Mouse (Mus musculus) liver, postnatal 0 days (tissue): Measurements from ENCODE around the gene Ttpal. TPM values are rescaled to one million over a fixed set of nuclear protein-coding genes. Genes with fewer than 3 reads are reported as not detected.

Source experiments
- ATAC-seq: fragments of 200-750 bp; cut with Nextera tagmentation; 2 replicates; pipeline ENCODE4 v1.8.0; 2017; ENCODE audit warnings: mild to moderate bottlenecking, moderate library complexity
- DNase-seq: peaks from one replicate; pipeline ENCODE4 v3.0.0-alpha.2; 2016
- H3K27ac ChIP-seq: fragments of 300-500 bp; sonication (generic); 2 replicates; pipeline ENCODE4 v1.5.1; 2014; ENCODE audit warnings: antibody characterized with exemption, moderate library complexity, mild to moderate bottlenecking, low read depth
- H3K27me3 ChIP-seq: fragments of 300-500 bp; sonication (generic); 2 replicates; pipeline ENCODE4 v1.6.1; 2014; ENCODE audit warnings: low read length, control low read depth, mixed read lengths; ENCODE audit not compliant: insufficient read depth
- H3K36me3 ChIP-seq: fragments of 300-500 bp; sonication (generic); replicated peaks from 2 replicates; pipeline ENCODE4 v1.6.1; 2014; ENCODE audit warnings: mild to moderate bottlenecking, control low read depth, low read length, moderate library complexity, mixed read lengths; ENCODE audit not compliant: insufficient read depth
- H3K4me1 ChIP-seq: fragments of 300-500 bp; sonication (generic); 2 replicates; pipeline ENCODE4 v1.6.1; 2014; ENCODE audit warnings: antibody characterized with exemption, mild to moderate bottlenecking, control low read depth; ENCODE audit not compliant: insufficient read depth
- H3K4me2 ChIP-seq: fragments of 300-500 bp; sonication (generic); 2 replicates; pipeline ENCODE4 v1.6.1; 2014; ENCODE audit warnings: low read depth, mild to moderate bottlenecking, low read length, moderate library complexity, mixed read lengths
- H3K4me3 ChIP-seq: fragments of 300-500 bp; sonication (generic); 2 replicates; pipeline ENCODE4 v1.5.1; 2014; ENCODE audit warnings: low read depth, low read length
- H3K9ac ChIP-seq: fragments of 300-500 bp; sonication (generic); replicated peaks from 2 replicates; pipeline ENCODE4 v1.6.1; 2014; ENCODE audit warnings: mild to moderate bottlenecking, moderate library complexity
- H3K9me3 ChIP-seq: fragments of 300-500 bp; sonication (generic); 2 replicates; pipeline ENCODE4 v1.6.1; 2016; ENCODE audit warnings: mild to moderate bottlenecking, control low read depth, low read length, mixed read lengths
- CTCF ChIP-seq: sonication (generic); IDR thresholded peaks from 2 replicates; pipeline ENCODE4 v1.5.1; 2016; ENCODE audit warnings: antibody characterized with exemption, low read depth
- EP300 ChIP-seq: IDR thresholded peaks from 2 replicates; pipeline ENCODE4 v1.6.1; 2016; ENCODE audit warnings: antibody characterized with exemption, low read depth, mild to moderate bottlenecking
- WGBS: fragments of 180-500 bp; shearing (Covaris S2); extraction: QIAGEN DNeasy Blood & Tissue Kit; methylation state at CpG from one replicate; pipeline ENCODE4 v1.1.7; 2014; ENCODE audit not compliant: insufficient replicate concordance; 5-methylcytosine and 5-hydroxymethylcytosine counted together
- polyA plus RNA-seq: library from polyadenylated mRNA; unstranded; fragments of >200 nt; fragmentation: Nextera tagmentation; extraction: Ambion mirVana; gene quantifications from 2 replicates; pipeline ENCODE4 v1.2.1, GENCODE M21; 2015

The Ttpal gene
- polyA plus RNA-seq, 1 experiment from 2014 or later: 9.5 TPM

DNA sequence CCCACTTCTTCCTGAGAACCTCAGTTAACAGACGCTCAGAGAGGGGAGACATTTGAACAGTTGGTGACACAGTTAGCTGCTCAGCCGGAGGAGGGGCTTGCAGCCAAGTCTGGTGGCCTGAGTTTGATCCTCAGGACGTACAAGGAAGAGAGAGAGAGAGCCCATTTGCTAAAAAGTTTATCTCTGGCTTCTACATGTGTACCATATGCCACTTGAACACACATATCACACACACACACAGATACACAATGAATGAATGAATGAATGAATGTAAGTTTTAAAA is 5.3 kb upstream of the Ttpal start:
- 25% methylated on average over 3 of the region's 3 CpGs for WGBS
- H3K9ac ChIP-seq: 0 out of 2 replicates have a peak overlapping the region, but pooled peaks have one; percentile 6
- ATAC-seq (no peak), DNase-seq (no peak)
- no peaks in the 10 kb centered on the region for H3K36me3 ChIP-seq
- H3K27ac ChIP-seq: peak overlapping the region; percentile 95
- H3K4me3 ChIP-seq: no peak overlapping the region
- H3K9me3 ChIP-seq: no peaks in the 10 kb centered on the region
- no peaks in the 10 kb centered on the region for H3K27me3 ChIP-seq
- TF ChIP-seq CTCF: no peak
- TF ChIP-seq EP300: no peak
- H3K4me1 ChIP-seq: peaks cover 36% of the 10 kb centered on the region
- H3K4me2 ChIP-seq: no peak overlapping the region

DNA sequence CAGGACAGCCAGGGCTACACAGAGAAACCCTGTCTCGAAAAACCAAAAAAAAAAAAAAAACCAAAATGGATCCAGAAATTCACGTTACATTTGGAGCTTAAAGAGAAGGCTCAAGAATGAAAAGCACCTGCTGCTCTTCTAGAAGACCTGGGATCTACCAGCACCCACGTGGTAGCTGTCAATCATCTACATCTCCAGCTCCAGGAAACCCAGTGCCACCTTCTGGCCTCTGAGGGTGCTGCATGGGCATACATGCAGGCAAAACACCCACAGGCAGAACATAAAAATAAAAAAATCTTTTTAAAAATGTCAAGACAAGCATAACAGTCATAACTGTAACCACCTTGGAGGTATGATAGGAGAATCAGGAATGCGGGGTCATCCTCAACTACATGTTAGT is 4.5 kb upstream of the Ttpal start:
- DNase-seq (peak; percentile 82), ATAC-seq (no peak)
- Histone ChIP-seq H3K4me2 (no peak overlapping the region), H3K9ac (no peak overlapping the region), H3K4me1 (peaks cover 40% of the 10 kb centered on the region), H3K27ac (peak overlapping the region; percentile 95), H3K27me3 (no peaks in the 10 kb centered on the region), H3K9me3 (no peaks in the 10 kb centered on the region), H3K36me3 (no peaks in the 10 kb centered on the region), H3K4me3 (no peak overlapping the region)
- 51% methylated on average over 4 of the region's 4 CpGs for WGBS
- TF ChIP-seq CTCF (peak; percentile 80), EP300 (no peak)

DNA sequence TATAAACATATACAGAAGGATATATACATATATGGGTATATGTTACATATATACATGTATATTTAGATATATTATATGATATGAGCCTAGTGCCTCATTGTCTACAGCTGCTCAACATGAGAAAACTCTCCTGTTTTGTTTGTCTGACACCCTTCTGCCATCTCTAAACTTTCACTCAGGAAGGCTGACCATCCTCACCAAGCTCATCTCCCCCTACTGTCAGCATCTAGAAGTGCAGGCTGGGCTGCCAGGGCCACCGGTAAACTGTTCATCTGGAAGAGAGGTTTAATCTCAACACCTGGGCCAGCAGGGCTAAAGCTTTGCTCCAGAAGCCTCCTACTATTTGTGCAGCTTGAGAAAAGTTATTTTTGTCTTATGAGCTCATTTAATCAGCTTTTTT is 2.9 kb upstream of the Ttpal start:
- Histone ChIP-seq H3K27me3 (no peaks in the 10 kb centered on the region), H3K4me1 (peaks cover 43% of the 10 kb centered on the region), H3K9me3 (no peaks in the 10 kb centered on the region), H3K36me3 (no peaks in the 10 kb centered on the region), H3K4me2 (no peak overlapping the region), H3K4me3 (no peak overlapping the region), H3K27ac (no peak overlapping the region), H3K9ac (no peak overlapping the region)
- TF ChIP-seq EP300 (no peak), CTCF (peak; percentile 93)
- ATAC-seq (no peak), DNase-seq (peak; percentile 83)
- whole genome bisulfite sequencing: 3% methylated on average over 1 of the region's 1 CpGs

DNA sequence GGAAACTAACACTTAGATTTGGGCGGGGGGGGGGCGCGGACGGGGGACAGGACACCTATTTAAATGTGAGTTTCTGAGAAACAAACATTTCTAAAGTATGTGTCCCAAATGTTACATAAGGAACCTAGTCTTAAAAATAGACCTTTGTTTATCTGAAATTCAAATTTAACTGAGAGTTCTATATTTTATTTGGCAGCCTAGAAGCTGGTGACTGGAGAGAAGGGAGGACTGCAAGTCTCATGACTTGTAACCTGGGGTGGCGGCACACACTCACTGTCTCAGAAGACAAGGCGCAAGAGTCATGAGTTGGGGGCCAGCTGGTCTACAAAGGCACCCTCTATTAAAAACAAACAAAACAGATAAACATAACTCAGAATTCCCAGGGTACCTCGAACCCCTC is 1.0 kb upstream of the Ttpal start:
- Histone ChIP-seq H3K36me3 (no peaks in the 10 kb centered on the region), H3K4me2 (no peak overlapping the region), H3K9ac (no peak overlapping the region), H3K27me3 (no peaks in the 10 kb centered on the region), H3K4me1 (peaks cover 34% of the 10 kb centered on the region), H3K4me3 (no peak overlapping the region), H3K9me3 (no peaks in the 10 kb centered on the region), H3K27ac (peak overlapping the region; percentile 94; the same call in 1 of the 2 replicates)
- TF ChIP-seq CTCF: no peak
- no peak for TF ChIP-seq EP300
- DNase-seq (no peak), ATAC-seq (no peak)
- WGBS: 86% methylated on average over 7 of the region's 7 CpGs

DNA sequence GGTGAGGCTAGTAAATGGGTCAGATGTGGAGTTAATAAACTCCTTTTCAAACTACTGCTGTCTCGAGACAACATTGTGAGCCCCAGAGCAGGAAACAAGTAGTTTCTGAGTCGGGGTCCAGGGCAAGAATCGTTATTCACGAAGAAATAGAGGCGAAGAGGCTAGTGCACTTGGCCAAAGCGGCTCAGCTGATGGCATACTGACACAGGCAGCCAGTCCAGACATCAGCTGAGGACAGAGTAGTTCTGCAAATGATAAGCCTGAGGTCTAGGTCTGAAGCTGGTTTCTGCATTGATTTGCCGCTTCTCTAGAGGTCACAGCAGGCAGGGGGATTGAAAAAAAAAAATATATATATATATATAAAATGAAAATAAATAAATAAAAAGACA is 408 bp upstream of the Ttpal start:
- Histone ChIP-seq H3K4me1 (peaks cover 29% of the 10 kb centered on the region), H3K4me2 (peak overlapping the region; percentile 97), H3K27ac (peak overlapping the region; percentile 94), H3K9ac (no peak overlapping the region), H3K4me3 (peak overlapping the region; percentile 94), H3K36me3 (no peaks in the 10 kb centered on the region), H3K9me3 (no peaks in the 10 kb centered on the region), H3K27me3 (no peaks in the 10 kb centered on the region)
- TF ChIP-seq CTCF (no peak), EP300 (no peak)
- peak; percentile 3; the same call in 1 of the 2 replicates for ATAC-seq
- 58% methylated on average over 7 of the region's 7 CpGs for WGBS
- no peak for DNase-seq

DNA sequence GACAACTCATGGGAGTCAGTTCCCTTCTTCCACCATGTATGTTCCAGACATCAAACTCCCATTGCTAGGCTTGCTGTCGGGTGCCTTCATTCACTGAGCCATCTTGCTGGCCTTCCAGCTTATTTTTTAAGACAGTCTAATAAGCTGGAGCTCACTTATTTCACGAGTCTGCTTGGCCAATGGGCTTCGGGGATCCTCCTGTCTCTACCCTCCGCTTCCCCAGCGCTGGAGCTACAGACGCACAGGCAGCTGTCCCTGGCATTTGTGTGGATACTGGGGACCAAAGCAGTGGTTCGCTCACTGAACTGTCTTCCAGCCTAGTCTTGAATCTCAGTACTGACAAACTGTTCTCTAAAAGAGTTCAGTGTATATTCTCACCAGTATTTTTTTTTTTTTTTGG is 4.0 kb downstream of the Ttpal start:
- Histone ChIP-seq H3K36me3 (peaks cover 15% of the 10 kb centered on the region), H3K27me3 (no peaks in the 10 kb centered on the region), H3K4me3 (no peak overlapping the region), H3K9me3 (no peaks in the 10 kb centered on the region), H3K4me2 (no peak overlapping the region), H3K27ac (no peak overlapping the region), H3K4me1 (peaks cover 15% of the 10 kb centered on the region), H3K9ac (no peak overlapping the region)
- no peak for TF ChIP-seq EP300
- DNase-seq: no peak
- ATAC-seq: no peak
- 86% methylated on average over 7 of the region's 7 CpGs for WGBS

DNA sequence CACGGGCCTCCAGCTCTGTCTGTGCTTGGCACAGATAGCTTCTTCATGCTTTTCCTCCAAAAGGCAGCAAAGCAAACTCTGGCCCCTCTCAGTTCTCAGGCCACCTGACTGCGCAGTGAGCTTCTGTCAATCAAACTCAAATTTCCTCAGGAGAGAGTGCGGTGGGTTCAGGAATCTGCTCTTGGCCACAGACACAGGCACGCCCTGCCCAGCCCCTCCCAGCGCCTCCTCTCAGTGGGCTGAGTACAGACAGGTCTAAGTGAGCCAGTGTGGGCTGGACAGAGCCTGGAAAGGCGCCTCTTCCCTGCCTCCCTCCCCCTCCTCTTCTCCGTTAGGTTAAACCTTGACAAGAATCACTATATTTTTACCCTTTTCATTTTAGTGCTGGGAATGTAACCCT is 5.9 kb downstream of the Ttpal start:
- Histone ChIP-seq H3K4me2 (no peak overlapping the region), H3K4me1 (peaks cover 4% of the 10 kb centered on the region; the same call in 1 of the 2 replicates), H3K27me3 (no peaks in the 10 kb centered on the region), H3K27ac (no peak overlapping the region), H3K4me3 (no peak overlapping the region), H3K36me3 (peaks cover 30% of the 10 kb centered on the region), H3K9ac (no peak overlapping the region), H3K9me3 (no peaks in the 10 kb centered on the region)
- no peak for DNase-seq
- ATAC-seq: no peak
- TF ChIP-seq CTCF (no peak), EP300 (no peak)
- WGBS: 84% methylated on average over 7 of the region's 7 CpGs
